Mouse (Mus musculus) bone marrow macrophage, adult 2 months (primary cell): ENCODE data around the gene Ms4a10.

ENCODE experiments used
- CTCF ChIP-seq: IDR thresholded peaks from 2 replicates; pipeline ENCODE4 v1.5.1; 2012; ENCODE audit warnings: low read depth, mild to moderate bottlenecking, low read length, moderate library complexity
- POLR2A ChIP-seq: IDR thresholded peaks from 2 replicates; pipeline ENCODE4 v1.6.1; 2012; ENCODE audit warnings: mild to moderate bottlenecking, low read depth, low read length, borderline replicate concordance

- TF ChIP-seq CTCF: no peak
- TF ChIP-seq POLR2A: no peak
Observed at GRCm38 (mm10) chr19:10926123-10926621, 48.3 kb downstream of the Ms4a10 start.
